Mouse (Mus musculus) NIH3T3 (cell line): ENCODE measurements around the gene Gm21119.
"Not testable (repeated sequence)": the region's sequence is repeated elsewhere in the genome, so short reads cannot be mapped to it uniquely, and the experiment has no call there.

Experiments
- DNase-seq: peaks from one replicate; pipeline ENCODE4 v3.0.0-alpha.2; 2012; ENCODE audit warnings: low read depth

Gm21119 gene

GRCm38 (mm10) chr8:20652976-20653375 is 38.3 kb downstream of the Gm21119 start:
- not testable (repeated sequence) for DNase-seq

DNA sequence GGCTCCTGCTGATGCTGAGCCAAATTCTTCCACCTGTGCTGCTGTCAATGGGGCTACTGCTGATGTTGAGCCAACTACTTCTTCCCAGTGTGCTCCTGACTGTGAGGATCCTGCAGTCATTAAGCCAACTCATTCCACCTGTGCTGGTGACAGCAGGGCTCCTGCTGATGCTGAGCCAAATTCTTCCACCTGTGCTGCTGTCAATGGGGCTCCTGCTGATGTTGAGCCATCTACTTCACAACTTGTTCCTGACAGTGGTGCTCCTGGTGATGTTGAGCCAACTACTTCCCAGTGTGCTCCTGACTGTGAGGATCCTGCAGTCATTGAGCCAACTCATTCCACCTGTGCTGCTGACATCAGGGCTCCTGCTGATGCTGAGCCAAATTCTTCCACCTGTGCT is 63.7 kb downstream of the Gm21119 start:
- not testable (repeated sequence) for DNase-seq
